Mouse (Mus musculus): Measurements from ENCODE around the gene Rnase11.

The Rnase11 gene

DNA sequence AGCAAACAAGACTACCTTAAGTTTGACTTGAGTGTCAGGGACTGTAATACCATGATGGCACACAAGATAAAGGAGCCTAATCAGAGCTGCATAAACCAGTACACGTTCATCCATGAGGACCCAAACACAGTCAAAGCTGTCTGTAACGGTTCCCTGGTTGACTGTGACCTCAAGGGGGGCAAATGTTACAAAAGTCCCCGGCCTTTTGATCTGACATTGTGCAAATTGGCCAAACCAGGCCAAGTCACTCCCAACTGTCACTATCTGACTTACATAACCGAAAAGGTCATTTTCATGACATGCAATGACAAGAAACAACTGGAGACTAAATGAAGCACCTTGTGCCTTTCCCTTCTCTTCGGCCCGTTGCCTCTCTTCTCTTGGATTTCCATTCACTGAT, 40.4 kb downstream of the Rnase11 start:
- DNase-seq (ENCODE audit: low spot score in 2 of 2) = no peak

DNA sequence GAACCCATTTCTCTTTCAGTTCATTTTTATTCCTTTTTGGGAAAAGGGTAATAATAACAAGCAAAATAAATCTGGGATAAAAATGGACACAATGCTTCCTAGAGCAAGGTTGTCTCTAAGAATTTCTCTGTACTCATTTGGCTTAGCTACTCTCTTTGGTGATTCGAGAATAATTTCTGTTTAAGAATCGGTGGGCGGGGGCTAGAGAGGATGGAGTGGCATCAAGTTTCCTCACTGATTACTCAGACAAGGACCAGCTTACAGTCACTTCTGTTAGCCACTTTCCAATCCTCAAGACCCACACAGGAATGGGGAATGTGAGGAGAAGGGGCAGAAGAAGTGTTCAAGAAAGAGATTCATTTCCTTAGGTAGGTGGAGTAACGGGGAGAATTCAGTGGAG, 41.2 kb downstream of the Rnase11 start:
- no peak for DNase-seq (ENCODE audit: low spot score in 2 of 2)

DNA sequence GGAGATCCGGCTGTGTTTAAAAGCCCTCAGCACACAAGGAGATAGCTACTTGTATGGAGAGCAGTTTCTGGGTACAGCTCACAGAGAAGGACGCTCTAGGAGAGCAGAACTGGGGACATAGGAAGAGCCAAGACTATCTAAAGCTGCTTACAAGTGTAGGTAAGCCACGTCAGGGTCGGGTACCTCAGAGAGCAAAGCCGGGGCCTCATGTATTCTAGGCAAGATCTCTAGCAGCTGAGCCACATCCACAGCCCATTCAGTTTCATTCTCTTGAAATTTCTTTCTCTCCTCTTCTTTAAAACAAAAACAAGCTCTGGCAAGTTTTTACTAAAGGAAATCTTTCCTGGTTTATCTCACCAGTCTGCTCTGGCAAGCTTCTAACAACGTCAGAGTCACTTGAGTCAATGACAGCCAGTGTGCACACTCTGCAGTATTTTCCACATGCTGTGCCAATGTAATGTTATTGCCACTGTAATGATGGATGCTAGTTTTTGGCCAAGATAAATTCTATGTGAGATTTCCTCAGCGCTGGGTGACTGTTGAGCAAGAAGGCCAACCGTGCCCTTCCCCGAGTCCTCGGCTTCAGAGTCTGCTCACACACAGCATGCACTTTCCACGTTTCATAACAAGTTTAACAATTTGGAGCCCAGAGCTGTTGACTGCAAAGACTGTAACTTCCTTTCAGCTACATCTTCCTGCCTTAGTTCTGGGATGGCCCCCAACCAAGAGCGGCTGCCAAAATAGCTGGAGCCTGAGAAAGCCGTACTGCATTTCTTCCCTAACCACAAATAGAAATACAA, 41.8 kb downstream of the Rnase11 start:
- peak; percentile 38 to 59 for DNase-seq (ENCODE audit: low spot score in 2 of 2)

DNA sequence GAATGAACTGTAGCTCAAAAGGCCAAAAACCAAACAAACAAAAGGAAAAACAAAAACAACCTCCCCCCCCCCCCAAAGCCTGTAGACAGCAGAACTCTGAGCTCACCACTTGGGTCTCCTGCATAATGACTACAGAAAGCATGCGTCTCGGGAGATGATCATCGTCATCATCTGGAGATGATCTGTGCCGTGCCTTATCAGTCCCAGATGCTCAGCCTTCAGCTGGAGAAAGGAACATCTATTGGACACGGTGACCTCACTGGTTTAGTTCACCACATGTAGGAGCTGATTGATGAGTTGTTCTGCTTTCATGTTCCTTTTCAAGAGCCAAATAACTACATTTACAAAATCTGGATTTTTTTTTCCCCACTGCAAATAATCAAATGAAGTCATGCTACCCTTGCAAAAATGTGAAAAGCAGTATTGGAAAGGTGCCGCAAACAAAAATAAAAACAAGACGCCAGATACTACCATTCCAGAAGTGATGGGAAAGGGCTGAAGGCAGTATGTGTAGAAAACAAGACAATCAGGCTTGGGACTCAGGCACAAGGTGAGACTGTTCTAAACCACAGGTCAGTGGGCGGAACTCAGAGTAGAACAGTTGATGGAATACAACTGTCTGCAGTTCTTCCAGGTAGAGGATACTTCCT, 42.7 kb downstream of the Rnase11 start, which contains the start of gene Rnase10:
TSS of gene Rnase10 (plus strand) at position 600 of the 650 bp plus-strand sequence.
- DNase-seq (ENCODE audit: low spot score in 2 of 2) = no peak

Measured in urinary bladder, postnatal 4 days (tissue).